Mouse (Mus musculus) embryonic facial prominence, embryonic 11.5 days (tissue): Measurements from ENCODE around the gene Arhgap4. TPM values are rescaled to one million over a fixed set of nuclear protein-coding genes. Genes with fewer than 3 reads are reported as not detected.

Experiments
- ATAC-seq: fragments of 200-750 bp; cut with Nextera tagmentation; replicated peaks from 2 replicates; pipeline ENCODE4 v1.8.0; 2017; ENCODE audit warnings: low read depth; ENCODE audit not compliant: insufficient number of reproducible peaks, low FRiP score, low TSS enrichment
- DNase-seq: peaks from one replicate; pipeline ENCODE4 v3.0.0-alpha.2; 2015; ENCODE audit warnings: low spot score
- H3K27ac ChIP-seq: fragments of 300-500 bp; sonication (generic); replicated peaks from 2 replicates; pipeline ENCODE4 v1.5.1; 2014; ENCODE audit warnings: mild to moderate bottlenecking, low read depth, low read length, control low read depth
- H3K27me3 ChIP-seq: fragments of 300-500 bp; sonication (generic); 2 replicates; pipeline ENCODE4 v1.6.1; 2014; ENCODE audit warnings: mild to moderate bottlenecking, low read length, moderate library complexity, mixed read lengths; ENCODE audit not compliant: control insufficient read depth, insufficient read depth
- H3K36me3 ChIP-seq: fragments of 300-500 bp; sonication (generic); replicated peaks from 2 replicates; pipeline ENCODE4 v1.6.1; 2014; ENCODE audit warnings: low read depth, mild to moderate bottlenecking, low read length, moderate library complexity, mixed read lengths; ENCODE audit not compliant: control insufficient read depth, insufficient read depth
- H3K4me1 ChIP-seq: fragments of 300-500 bp; sonication (generic); 2 replicates; pipeline ENCODE4 v1.6.1; 2014; ENCODE audit warnings: low read length, mixed read lengths; ENCODE audit not compliant: control insufficient read depth, insufficient read depth
- H3K4me2 ChIP-seq: fragments of 300-500 bp; sonication (generic); 2 replicates; pipeline ENCODE4 v1.6.1; 2014; ENCODE audit warnings: low read depth, mild to moderate bottlenecking, control low read depth, low read length, moderate library complexity
- H3K4me3 ChIP-seq: fragments of 300-500 bp; sonication (generic); 2 replicates; pipeline ENCODE4 v1.5.1; 2014; ENCODE audit warnings: low read depth, low read length, control low read depth
- H3K9ac ChIP-seq: fragments of 300-500 bp; sonication (generic); replicated peaks from 2 replicates; pipeline ENCODE4 v1.6.1; 2014; ENCODE audit warnings: mild to moderate bottlenecking, control low read depth, low read length
- H3K9me3 ChIP-seq: fragments of 300-500 bp; sonication (generic); replicated peaks from 2 replicates; pipeline ENCODE4 v1.6.1; 2016; ENCODE audit warnings: mild to moderate bottlenecking, low read length, inconsistent platforms, mixed read lengths; ENCODE audit not compliant: control insufficient read depth
- WGBS: fragments of 180-500 bp; shearing (Covaris S2); extraction: QIAGEN DNeasy Blood & Tissue Kit; methylation state at CpG from one replicate; pipeline ENCODE4 v1.1.7; 2014; 5-methylcytosine and 5-hydroxymethylcytosine counted together
- polyA plus RNA-seq: library from polyadenylated mRNA; unstranded; fragments of >200 nt; fragmentation: Nextera tagmentation; extraction: Ambion mirVana; gene quantifications from 2 replicates; pipeline ENCODE4 v1.2.1, GENCODE M21; 2014

Arhgap4 gene
- polyA plus RNA-seq, 1 experiment from 2014 or later, result 1.5 TPM

DNA sequence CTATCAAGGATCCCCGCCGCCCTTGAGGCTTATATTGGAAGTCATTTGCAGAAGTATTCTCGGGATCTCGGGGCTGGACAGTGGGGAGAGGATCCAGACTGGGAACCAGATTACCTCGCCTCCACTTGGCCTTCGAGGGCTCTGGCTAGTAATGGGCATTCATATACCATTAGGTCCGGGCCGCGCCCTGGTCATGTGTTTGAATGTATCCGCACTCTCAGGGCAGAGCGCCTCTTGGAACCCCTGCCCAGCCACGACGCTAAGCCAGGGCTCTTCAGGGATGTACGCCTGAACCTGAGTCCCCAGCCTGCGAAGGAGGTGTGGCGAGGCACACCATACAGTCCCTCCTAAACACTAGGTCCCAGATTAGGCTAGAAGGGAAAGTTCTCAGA lies 40.6 kb downstream of the Arhgap4 start:
- H3K27me3 ChIP-seq, result peaks cover 6% of the 10 kb centered on the region; the same call in 1 of the 2 replicates
- H3K9ac ChIP-seq, result peak overlapping the region; percentile 9; the same call in 1 of the 2 replicates
- H3K36me3 ChIP-seq, result no peaks in the 10 kb centered on the region
- WGBS, result 25% methylated on average over 16 of the region's 16 CpGs
- no peaks in the 10 kb centered on the region for H3K4me1 ChIP-seq
- H3K4me3 ChIP-seq, result peak overlapping the region; percentile 36
- peak overlapping the region; percentile 70 for H3K4me2 ChIP-seq
- no peak overlapping the region for H3K27ac ChIP-seq
- H3K9me3 ChIP-seq, result no peaks in the 10 kb centered on the region
- DNase-seq (peak; percentile 15), ATAC-seq (0 out of 2 replicates have a peak, but pooled peaks have one; percentile 59)

DNA sequence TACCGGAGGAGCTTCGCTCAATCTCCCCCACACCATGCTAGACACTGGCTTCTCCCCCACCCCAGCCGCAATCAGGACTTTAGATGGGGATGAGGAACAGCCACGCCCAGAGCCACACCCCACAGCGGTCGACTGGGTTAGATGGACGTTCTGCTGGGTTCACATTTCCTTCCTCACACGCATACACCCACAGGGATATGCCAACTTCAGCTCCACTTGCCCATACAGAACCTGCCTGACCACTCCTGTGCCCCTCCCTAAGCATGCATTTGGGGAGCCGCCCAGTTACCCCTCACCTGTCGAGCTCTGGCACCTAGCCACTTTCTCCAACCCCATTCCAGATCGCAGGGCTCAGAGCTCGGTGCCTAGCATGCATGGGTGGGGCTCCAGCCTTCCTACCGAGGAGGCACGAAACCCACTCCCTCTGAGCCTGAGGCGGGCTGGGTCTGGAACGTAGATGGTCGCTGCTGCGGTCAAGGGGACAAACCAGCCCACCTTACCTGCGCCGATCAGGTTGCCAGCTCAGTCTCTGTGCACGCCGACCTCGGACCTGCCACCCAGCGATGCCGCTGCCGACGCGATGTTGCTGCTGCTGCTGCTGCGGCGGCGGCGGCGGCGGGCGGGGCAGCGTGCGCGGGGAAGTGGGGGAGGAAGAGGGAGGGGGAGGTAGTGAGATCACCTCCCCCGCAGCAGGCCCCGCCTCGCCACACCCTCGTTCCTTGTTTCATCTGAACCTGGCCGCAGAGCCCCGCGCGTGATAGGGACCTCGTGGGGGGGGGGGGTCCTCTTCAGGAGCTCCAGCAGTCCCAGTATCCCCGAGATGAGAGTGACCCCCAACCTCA lies 41.3 kb downstream of the Arhgap4 start:
- Histone ChIP-seq H3K9ac (peak overlapping the region; percentile 9; the same call in 1 of the 2 replicates), H3K4me1 (no peaks in the 10 kb centered on the region), H3K27me3 (peaks cover 6% of the 10 kb centered on the region; the same call in 1 of the 2 replicates), H3K4me2 (peak overlapping the region; percentile 70), H3K9me3 (no peaks in the 10 kb centered on the region), H3K4me3 (peak overlapping the region; percentile 36), H3K27ac (no peak overlapping the region), H3K36me3 (no peaks in the 10 kb centered on the region)
- DNase-seq (peak; percentile 21), ATAC-seq (peak; percentile 23; the same call in 1 of the 2 replicates)
- 21% methylated on average over 35 of the region's 48 CpGs for WGBS

DNA sequence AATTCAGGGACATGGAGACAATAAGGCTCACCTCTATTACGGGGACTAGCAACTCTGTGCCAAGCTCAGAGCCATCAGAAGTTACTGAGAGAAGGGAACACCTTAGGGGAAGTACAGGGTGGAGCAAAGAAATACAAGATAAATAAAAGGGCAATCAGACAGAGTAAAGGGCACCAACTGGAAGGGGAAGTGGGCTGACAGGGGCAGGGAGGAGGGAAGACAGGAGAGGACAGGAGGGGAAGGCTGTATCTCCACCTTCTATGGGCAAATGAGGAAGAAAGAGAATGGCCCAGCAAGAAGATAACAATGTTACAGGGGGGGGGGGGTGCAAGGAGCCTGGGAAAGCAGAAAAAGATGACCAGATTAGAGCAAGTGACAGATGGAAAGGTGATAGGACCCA lies 44.7 kb downstream of the Arhgap4 start:
- no peaks in the 10 kb centered on the region for H3K36me3 ChIP-seq
- DNase-seq, result no peak
- H3K9ac ChIP-seq, result no peak overlapping the region
- H3K4me1 ChIP-seq, result no peaks in the 10 kb centered on the region
- H3K9me3 ChIP-seq, result no peaks in the 10 kb centered on the region
- 62% methylated on average over 1 of the region's 1 CpGs for WGBS
- H3K27me3 ChIP-seq, result peaks cover 6% of the 10 kb centered on the region; the same call in 1 of the 2 replicates
- H3K27ac ChIP-seq, result no peak overlapping the region
- no peak for ATAC-seq
- H3K4me3 ChIP-seq, result no peak overlapping the region
- H3K4me2 ChIP-seq, result no peak overlapping the region

DNA sequence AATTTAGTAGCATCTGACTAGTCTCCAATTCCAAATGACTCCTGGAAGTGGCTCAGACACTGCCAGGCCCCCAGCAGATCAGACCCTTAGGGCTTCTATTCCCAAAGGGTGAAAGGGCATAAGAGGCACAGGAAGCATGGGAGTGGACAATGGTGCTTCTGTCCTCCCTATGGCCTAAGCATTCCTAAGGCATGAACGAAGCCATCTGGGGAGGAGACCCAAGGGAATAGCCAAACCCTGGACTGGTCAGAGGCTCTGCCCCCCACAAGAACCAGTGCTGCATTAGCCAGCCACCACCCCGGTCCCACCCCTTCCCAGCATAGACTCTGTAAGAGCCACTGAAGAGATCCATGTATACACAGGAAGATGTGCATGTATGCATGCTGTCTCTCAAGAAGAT lies 45.8 kb downstream of the Arhgap4 start:
- no peak overlapping the region for H3K4me2 ChIP-seq
- no peak overlapping the region for H3K4me3 ChIP-seq
- ATAC-seq, result no peak
- WGBS, result 60% methylated on average over 2 of the region's 2 CpGs
- no peaks in the 10 kb centered on the region for H3K4me1 ChIP-seq
- no peak overlapping the region for H3K27ac ChIP-seq
- H3K27me3 ChIP-seq, result peaks cover 6% of the 10 kb centered on the region; the same call in 1 of the 2 replicates
- H3K9ac ChIP-seq, result no peak overlapping the region
- no peaks in the 10 kb centered on the region for H3K9me3 ChIP-seq
- no peaks in the 10 kb centered on the region for H3K36me3 ChIP-seq
- DNase-seq, result no peak

DNA sequence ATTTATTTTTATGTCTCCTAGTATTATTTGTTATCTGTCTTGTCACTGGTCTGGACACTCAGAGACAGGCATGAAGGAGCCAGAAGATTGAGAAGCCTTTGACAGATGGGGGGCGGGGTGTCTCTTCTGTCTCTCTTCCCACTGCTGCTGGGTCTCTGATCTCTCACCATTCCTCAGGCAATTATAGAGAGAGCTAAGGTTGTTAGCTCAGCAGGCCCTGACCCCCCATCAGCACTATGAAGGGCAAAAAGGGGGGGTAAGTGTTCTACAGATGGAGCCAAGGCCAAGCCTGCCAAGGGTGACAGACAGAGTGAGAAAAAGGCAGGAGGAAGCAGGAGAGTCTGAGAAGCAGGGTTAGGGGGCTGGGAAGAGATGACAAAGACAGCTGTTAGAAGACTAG lies 49.7 kb downstream of the Arhgap4 start:
- Histone ChIP-seq H3K36me3 (no peaks in the 10 kb centered on the region), H3K27me3 (no peaks in the 10 kb centered on the region), H3K9ac (no peak overlapping the region), H3K9me3 (no peaks in the 10 kb centered on the region), H3K27ac (no peak overlapping the region), H3K4me2 (no peak overlapping the region), H3K4me3 (no peak overlapping the region), H3K4me1 (no peaks in the 10 kb centered on the region)
- ATAC-seq (no peak), DNase-seq (no peak)
- WGBS, result 47% methylated on average over 1 of the region's 1 CpGs

DNA sequence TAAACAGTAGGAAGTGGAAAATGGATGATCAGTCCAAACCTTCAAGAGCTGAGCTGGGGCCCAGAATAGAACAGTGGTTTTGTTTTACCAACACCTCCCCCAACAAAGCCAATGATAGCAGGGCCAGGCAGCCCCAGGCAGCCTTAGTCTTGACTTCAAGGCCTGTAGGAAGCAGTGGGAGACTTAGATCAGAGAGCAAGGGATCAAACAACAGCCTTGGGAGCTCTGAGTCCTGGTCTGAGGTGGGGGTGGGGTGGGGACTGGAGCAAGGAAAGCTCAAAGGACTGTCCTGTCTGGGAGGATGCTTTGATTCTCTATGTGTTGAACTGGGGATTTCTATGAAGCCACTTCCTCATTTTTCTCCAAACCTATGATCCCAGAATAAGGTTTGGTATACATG lies 50.2 kb downstream of the Arhgap4 start:
- Histone ChIP-seq H3K4me1 (no peaks in the 10 kb centered on the region), H3K9me3 (no peaks in the 10 kb centered on the region), H3K4me3 (no peak overlapping the region), H3K4me2 (no peak overlapping the region), H3K36me3 (no peaks in the 10 kb centered on the region), H3K27ac (no peak overlapping the region), H3K27me3 (no peaks in the 10 kb centered on the region), H3K9ac (no peak overlapping the region)
- no peak for ATAC-seq
- DNase-seq, result no peak

DNA sequence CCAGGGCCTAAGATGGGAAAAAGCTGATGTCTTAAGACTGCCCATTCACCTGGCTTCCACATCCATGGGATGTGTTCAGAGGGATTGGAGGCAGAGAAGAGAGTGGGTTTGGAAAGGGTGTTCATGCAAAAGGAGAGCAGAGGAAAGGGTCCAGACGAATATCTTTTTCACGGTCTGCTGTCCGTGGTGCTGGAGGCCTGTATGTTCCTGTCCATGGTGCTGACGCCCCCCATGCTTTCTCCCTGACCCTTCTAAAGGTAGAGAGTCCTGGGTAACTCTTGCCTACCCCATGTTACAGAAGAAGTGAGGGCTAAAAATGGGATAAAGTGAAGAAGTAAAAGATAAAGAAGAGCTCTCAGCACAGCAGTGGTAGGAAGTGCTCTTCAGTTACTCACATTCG lies 52.3 kb downstream of the Arhgap4 start:
- H3K36me3 ChIP-seq, result no peaks in the 10 kb centered on the region
- H3K4me1 ChIP-seq, result no peaks in the 10 kb centered on the region
- DNase-seq (peak; percentile 71), ATAC-seq (no peak)
- H3K4me3 ChIP-seq, result no peak overlapping the region
- H3K27ac ChIP-seq, result no peak overlapping the region
- H3K9me3 ChIP-seq, result no peaks in the 10 kb centered on the region
- no peak overlapping the region for H3K9ac ChIP-seq
- no peak overlapping the region for H3K4me2 ChIP-seq
- WGBS, result 18% methylated on average over 5 of the region's 5 CpGs
- H3K27me3 ChIP-seq, result no peaks in the 10 kb centered on the region

DNA sequence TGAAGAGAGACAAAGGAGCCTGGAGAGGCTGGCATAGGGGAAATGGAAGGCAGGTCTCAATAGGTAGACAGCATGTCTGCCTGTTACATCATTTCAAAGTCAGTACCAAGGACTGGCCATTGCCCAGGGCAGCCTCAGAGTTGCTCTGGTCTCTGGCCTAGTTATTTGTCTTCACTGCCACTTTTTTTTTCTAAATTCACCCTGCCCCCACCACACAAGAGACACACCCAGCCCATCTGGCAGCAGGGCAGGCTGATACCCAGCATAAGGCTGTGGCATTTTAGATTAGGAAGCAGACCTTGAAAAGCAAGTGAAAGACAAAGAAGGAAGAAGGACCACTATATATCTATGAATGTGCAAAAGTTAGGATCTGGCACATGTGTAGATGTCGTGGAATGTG lies 53.8 kb downstream of the Arhgap4 start:
- Histone ChIP-seq H3K9ac (no peak overlapping the region), H3K4me1 (no peaks in the 10 kb centered on the region), H3K36me3 (no peaks in the 10 kb centered on the region), H3K4me3 (no peak overlapping the region), H3K9me3 (no peaks in the 10 kb centered on the region), H3K27me3 (no peaks in the 10 kb centered on the region), H3K4me2 (no peak overlapping the region), H3K27ac (no peak overlapping the region)
- DNase-seq, result no peak
- no peak for ATAC-seq
- WGBS, result 87% methylated on average over 1 of the region's 1 CpGs
